Mouse (Mus musculus) spleen, postnatal 36 days (tissue): ENCODE measurements around the gene Rgl1.
A peak's percentile ranks its signal among the peaks of the same experiment; 100 is the strongest.

ENCODE experiments used
- DNase-seq, 2 experiments: peaks; one replicate each; pipeline ENCODE4 v3.0.0; 2022; ENCODE audit warnings: low spot score in 2 of 2, mixed read lengths in 1 of 2

Gene Rgl1

GRCm38 (mm10) chr1:152766032-152766772 lies at the start of gene Rgl1, which contains the start of gene Arpc5:
Rgl1 (minus strand) TSS chr1:152766351.
Arpc5 (plus strand) TSS chr1:152766542.
- DNase-seq, result peak; percentile 98 to 99

- DNase-seq, result no peak
Observed at GRCm38 (mm10) chr1:152815265-152815701, 49.1 kb upstream of the Rgl1 start.

GRCm38 (mm10) chr1:152810533-152811439 lies 44.6 kb upstream of the Rgl1 start:
- no peak for DNase-seq

DNA sequence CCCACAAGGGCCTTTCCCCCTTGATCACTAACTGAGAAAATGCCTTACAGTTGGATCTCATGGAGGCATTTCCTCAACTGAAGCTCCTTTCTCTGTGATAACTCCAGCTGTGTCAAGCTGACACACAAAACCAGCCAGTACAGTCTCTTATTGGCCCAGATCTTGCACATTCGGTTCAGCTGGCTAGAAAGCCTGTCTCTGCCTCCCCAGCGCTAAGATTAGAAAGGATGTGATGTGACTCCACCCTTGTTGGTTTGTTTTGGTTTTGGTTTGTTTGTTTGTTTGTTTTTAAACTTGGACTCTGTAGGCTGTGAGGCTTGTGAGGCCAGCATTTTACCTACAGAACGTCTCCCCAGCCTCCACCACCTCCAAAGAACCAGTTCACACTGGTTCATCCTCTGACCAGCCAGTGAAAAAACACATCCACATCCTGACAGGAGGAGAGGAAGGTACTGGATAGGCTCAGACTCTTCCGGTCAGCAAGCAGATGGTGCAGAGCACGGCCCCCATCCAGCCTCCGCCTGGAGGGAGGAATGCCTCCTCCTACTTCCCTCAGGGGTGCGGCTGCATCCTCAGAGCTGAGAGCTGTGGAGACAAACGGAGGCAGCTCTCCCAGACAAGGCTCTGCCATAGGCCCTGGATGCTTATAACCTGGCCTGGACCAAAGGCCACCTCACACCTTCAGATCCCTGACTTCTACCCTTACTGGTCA lies 43.5 kb upstream of the Rgl1 start:
- no peak for DNase-seq

- DNase-seq, result no peak
Observed at GRCm38 (mm10) chr1:152808392-152808680, 42.2 kb upstream of the Rgl1 start.

GRCm38 (mm10) chr1:152807619-152808391 lies 41.7 kb upstream of the Rgl1 start:
- peak; percentile 67 to 74 for DNase-seq

DNA sequence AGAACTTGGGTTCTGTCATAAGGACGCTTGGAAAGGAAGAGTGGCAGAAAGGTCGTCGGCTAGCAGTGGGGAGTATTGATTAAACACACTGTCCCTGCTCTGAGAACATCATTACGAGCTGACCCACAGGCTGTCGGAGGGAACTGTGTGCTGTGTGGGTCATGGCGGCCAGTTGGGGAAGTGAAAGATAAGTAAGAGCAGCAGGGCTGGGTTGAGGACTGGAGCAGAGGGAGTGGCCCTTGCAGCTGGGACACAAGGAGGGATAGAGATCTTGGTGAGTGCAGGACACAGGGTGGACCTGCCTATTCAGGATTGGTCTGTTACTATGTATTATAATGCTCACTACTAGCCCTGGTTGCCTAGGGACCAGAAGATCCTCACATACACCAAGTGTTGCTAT lies 38.8 kb upstream of the Rgl1 start:
- peak in 1 of 2 experiments; percentile 26 for DNase-seq

DNA sequence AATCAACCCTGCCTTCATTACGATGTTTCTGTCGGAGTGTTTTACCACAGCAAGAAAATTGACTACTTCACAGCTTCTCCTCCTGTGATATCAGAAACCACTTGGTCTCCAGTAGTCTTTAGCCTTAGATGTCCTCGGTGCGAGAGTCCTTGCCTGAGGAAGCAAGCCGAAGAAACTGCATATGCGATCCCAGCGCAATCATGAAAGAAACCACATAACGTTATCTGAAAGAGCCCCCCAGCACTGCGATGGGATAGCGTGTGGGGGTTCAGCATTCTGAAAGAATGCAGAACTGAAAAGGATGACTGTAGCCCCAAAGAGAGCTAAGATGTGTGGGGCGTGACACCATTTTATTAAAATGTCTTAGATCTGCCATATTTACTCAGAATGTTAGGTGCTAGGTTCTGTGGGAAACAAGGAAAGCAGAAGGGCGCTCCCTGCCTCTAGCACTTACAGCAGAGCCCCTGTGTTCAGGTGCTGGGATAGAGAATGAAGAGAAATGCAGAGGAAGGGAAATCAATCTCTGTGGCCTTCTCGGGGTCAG lies 34.6 kb upstream of the Rgl1 start:
- no peak for DNase-seq

GRCm38 (mm10) chr1:152799897-152800296 lies 33.7 kb upstream of the Rgl1 start, which contains the start of gene Ncf2:
Ncf2 (plus strand) TSS chr1:152800194.
- DNase-seq, result no peak

- peak; percentile 63 to 77 for DNase-seq
Observed at GRCm38 (mm10) chr1:152798125-152798524, 32.0 kb upstream of the Rgl1 start.

DNA sequence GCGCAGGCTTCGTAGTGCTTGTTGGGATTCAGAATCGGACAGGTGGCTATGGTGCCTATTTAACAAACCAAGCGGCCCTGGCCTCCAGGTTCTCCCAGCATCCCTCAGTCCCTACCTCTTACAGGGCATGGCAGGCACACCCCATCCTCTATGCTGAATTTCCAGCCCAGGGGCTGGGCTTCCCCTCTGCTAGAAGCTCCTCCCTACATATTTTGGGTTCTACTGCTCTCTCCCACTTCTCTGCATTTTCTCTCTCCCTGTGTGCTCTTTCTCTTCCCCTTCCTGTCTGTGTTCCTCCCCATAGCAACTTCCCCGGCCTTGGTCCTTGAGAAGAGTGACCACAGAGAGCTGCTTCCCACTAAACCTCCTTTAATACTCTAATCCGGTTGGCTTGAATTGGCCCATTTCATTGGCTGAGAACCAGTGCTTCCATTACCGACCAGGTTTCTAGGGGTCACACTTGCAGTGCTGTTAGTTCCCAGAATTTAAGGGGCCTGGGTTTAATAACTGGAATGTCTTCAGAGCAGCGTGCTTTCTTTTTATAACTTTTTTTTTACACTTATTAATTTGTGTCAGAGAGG lies 30.6 kb upstream of the Rgl1 start:
- DNase-seq, result no peak

GRCm38 (mm10) chr1:152795688-152796255 lies 29.6 kb upstream of the Rgl1 start:
- no peak for DNase-seq

GRCm38 (mm10) chr1:152793495-152794130 lies 27.5 kb upstream of the Rgl1 start:
- DNase-seq, result no peak

- DNase-seq, result no peak
Observed at GRCm38 (mm10) chr1:152792736-152793494, 26.8 kb upstream of the Rgl1 start.

- no peak for DNase-seq
Observed at GRCm38 (mm10) chr1:152791269-152791668, 25.1 kb upstream of the Rgl1 start.

DNA sequence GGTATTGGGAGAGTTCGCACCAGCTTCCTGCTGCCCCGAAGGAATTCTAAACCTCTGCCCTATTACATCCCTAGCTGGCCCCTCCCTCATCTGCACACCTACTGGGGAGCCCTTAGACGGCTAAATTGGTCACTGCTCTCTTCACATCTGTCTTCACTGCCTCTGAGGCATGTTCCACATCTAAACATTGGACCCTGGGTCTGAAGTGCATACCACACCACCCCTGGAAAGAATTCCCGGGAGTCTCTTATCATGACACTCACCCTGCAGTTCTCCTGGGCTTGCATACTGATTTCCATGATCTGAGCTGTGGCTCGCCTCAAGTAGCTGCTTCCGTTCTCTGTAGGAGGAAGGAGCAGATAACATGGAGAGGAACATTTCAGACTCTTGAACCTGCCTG lies 24.7 kb upstream of the Rgl1 start:
- DNase-seq, result no peak

GRCm38 (mm10) chr1:152790254-152790653 lies 24.1 kb upstream of the Rgl1 start:
- DNase-seq, result peak; percentile 46 to 64

- no peak for DNase-seq
Observed at GRCm38 (mm10) chr1:152788121-152788660, 22.0 kb upstream of the Rgl1 start.

DNA sequence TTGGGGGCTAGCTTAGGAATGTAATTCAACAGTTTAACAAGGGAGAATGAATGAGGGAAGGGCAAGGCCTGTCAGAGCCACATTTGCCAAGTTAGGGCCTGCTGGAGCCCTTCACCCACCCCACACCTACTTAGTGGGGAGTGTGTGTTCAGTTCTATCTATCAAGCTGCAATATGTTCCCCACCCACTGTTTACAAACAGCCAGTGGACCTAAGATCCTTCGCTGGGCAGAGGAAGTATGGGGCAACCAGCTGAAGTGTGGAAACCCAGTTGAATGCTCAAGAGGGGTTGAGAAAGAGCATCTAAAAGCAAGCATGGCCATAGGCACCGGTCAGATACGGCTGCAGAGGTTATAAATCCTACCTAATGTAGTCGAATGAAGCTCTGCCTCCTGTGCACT lies 20.8 kb upstream of the Rgl1 start:
- DNase-seq, result no peak
